Mouse (Mus musculus): ENCODE results near the gene Ralgapa2. TPM values are rescaled to one million over a fixed set of nuclear protein-coding genes. Genes with fewer than 3 reads are reported as not detected.

The Ralgapa2 gene
- polyA plus RNA-seq, 1 experiment from 2014 or later, result 11.8 TPM

- no peaks in the 10 kb centered on the region for H3K36me3 ChIP-seq (ENCODE audit: control insufficient read depth, insufficient read depth, low read length)
- WGBS, result 48% methylated on average over 1 of the region's 1 CpGs
- ATAC-seq (replicated peaks; ENCODE audit: low FRiP score) (no peak), DNase-seq (ENCODE audit: low spot score) (no peak)
- no peaks in the 10 kb centered on the region for H3K9me3 ChIP-seq (ENCODE audit: control insufficient read depth, low read length)
- H3K27me3 ChIP-seq (ENCODE audit: control insufficient read depth, insufficient read depth, low read length), result no peaks in the 10 kb centered on the region; the same call in 1 of the 2 replicates
- H3K4me2 ChIP-seq (ENCODE audit: low read depth, low read length, severe bottlenecking), result no peak overlapping the region
- H3K9ac ChIP-seq (ENCODE audit: low read length), result no peak overlapping the region
- no peak overlapping the region for H3K4me3 ChIP-seq (ENCODE audit: low read depth, low read length)
- peaks cover 8% of the 10 kb centered on the region; the same call in 1 of the 2 replicates for H3K4me1 ChIP-seq (replicated peaks; ENCODE audit: control insufficient read depth, insufficient read depth, low read length)
- no peak overlapping the region for H3K27ac ChIP-seq (ENCODE audit: low read depth, low read length)
Observed at GRCm38 (mm10) chr2:146326654-146327053, 185.5 kb downstream of the Ralgapa2 start.

- Histone ChIP-seq H3K36me3 (ENCODE audit: control insufficient read depth, insufficient read depth, low read length) (no peaks in the 10 kb centered on the region), H3K27me3 (ENCODE audit: control insufficient read depth, insufficient read depth, low read length) (no peaks in the 10 kb centered on the region; the same call in 1 of the 2 replicates), H3K4me3 (ENCODE audit: low read depth, low read length) (no peak overlapping the region), H3K4me2 (ENCODE audit: low read depth, low read length, severe bottlenecking) (peak overlapping the region; percentile 9; the same call in 1 of the 2 replicates), H3K9ac (ENCODE audit: low read length) (no peak overlapping the region), H3K4me1 (replicated peaks; ENCODE audit: control insufficient read depth, insufficient read depth, low read length) (no peaks in the 10 kb centered on the region; the same call in 1 of the 2 replicates), H3K9me3 (ENCODE audit: control insufficient read depth, low read length) (no peaks in the 10 kb centered on the region), H3K27ac (ENCODE audit: low read depth, low read length) (peak overlapping the region; percentile 81)
- 13% methylated on average over 15 of the region's 15 CpGs for WGBS
- DNase-seq (ENCODE audit: low spot score) (peak; percentile 78), ATAC-seq (replicated peaks; ENCODE audit: low FRiP score) (peak; percentile 89)
Observed at GRCm38 (mm10) chr2:146324907-146325715, 187.0 kb downstream of the Ralgapa2 start.

GRCm38 (mm10) chr2:146324140-146324906, 187.8 kb downstream of the Ralgapa2 start:
- Histone ChIP-seq H3K27ac (ENCODE audit: low read depth, low read length) (peak overlapping the region; percentile 81), H3K9ac (ENCODE audit: low read length) (no peak overlapping the region; the same call in 1 of the 2 replicates), H3K4me2 (ENCODE audit: low read depth, low read length, severe bottlenecking) (peak overlapping the region; percentile 16; the same call in 1 of the 2 replicates), H3K36me3 (ENCODE audit: control insufficient read depth, insufficient read depth, low read length) (no peaks in the 10 kb centered on the region), H3K4me3 (ENCODE audit: low read depth, low read length) (no peak overlapping the region), H3K9me3 (ENCODE audit: control insufficient read depth, low read length) (no peaks in the 10 kb centered on the region), H3K4me1 (replicated peaks; ENCODE audit: control insufficient read depth, insufficient read depth, low read length) (no peaks in the 10 kb centered on the region; the same call in 1 of the 2 replicates), H3K27me3 (ENCODE audit: control insufficient read depth, insufficient read depth, low read length) (no peaks in the 10 kb centered on the region; the same call in 1 of the 2 replicates)
- DNase-seq (ENCODE audit: low spot score) (no peak), ATAC-seq (replicated peaks; ENCODE audit: low FRiP score) (peak; percentile 70)
- WGBS, result 47% methylated on average over 3 of the region's 3 CpGs

GRCm38 (mm10) chr2:146323528-146323927, 188.6 kb downstream of the Ralgapa2 start:
- H3K4me2 ChIP-seq (ENCODE audit: low read depth, low read length, severe bottlenecking), result no peak overlapping the region
- 83% methylated on average over 4 of the region's 4 CpGs for WGBS
- H3K4me1 ChIP-seq (replicated peaks; ENCODE audit: control insufficient read depth, insufficient read depth, low read length), result no peaks in the 10 kb centered on the region; the same call in 1 of the 2 replicates
- H3K4me3 ChIP-seq (ENCODE audit: low read depth, low read length), result no peak overlapping the region
- no peaks in the 10 kb centered on the region for H3K9me3 ChIP-seq (ENCODE audit: control insufficient read depth, low read length)
- DNase-seq (ENCODE audit: low spot score) (no peak), ATAC-seq (replicated peaks; ENCODE audit: low FRiP score) (no peak)
- H3K27me3 ChIP-seq (ENCODE audit: control insufficient read depth, insufficient read depth, low read length), result no peaks in the 10 kb centered on the region; the same call in 1 of the 2 replicates
- no peak overlapping the region for H3K9ac ChIP-seq (ENCODE audit: low read length)
- H3K27ac ChIP-seq (ENCODE audit: low read depth, low read length), result no peak overlapping the region; the same call in 1 of the 2 replicates
- no peaks in the 10 kb centered on the region for H3K36me3 ChIP-seq (ENCODE audit: control insufficient read depth, insufficient read depth, low read length)

- H3K9me3 ChIP-seq (ENCODE audit: control insufficient read depth, low read length), result no peaks in the 10 kb centered on the region
- no peak for ATAC-seq (replicated peaks; ENCODE audit: low FRiP score)
- 73% methylated on average over 2 of the region's 2 CpGs for WGBS
Observed at GRCm38 (mm10) chr2:146322770-146323169, 189.4 kb downstream of the Ralgapa2 start.

GRCm38 (mm10) chr2:146322019-146322418, 190.1 kb downstream of the Ralgapa2 start:
- Histone ChIP-seq H3K36me3 (ENCODE audit: control insufficient read depth, insufficient read depth, low read length) (no peaks in the 10 kb centered on the region), H3K4me2 (ENCODE audit: low read depth, low read length, severe bottlenecking) (no peak overlapping the region), H3K27me3 (ENCODE audit: control insufficient read depth, insufficient read depth, low read length) (no peaks in the 10 kb centered on the region; the same call in 1 of the 2 replicates), H3K27ac (ENCODE audit: low read depth, low read length) (no peak overlapping the region), H3K4me1 (replicated peaks; ENCODE audit: control insufficient read depth, insufficient read depth, low read length) (no peaks in the 10 kb centered on the region; the same call in 1 of the 2 replicates), H3K4me3 (ENCODE audit: low read depth, low read length) (no peak overlapping the region), H3K9me3 (ENCODE audit: control insufficient read depth, low read length) (no peaks in the 10 kb centered on the region), H3K9ac (ENCODE audit: low read length) (no peak overlapping the region)
- no peak for DNase-seq (ENCODE audit: low spot score)
- 93% methylated on average over 2 of the region's 2 CpGs for WGBS
- ATAC-seq (replicated peaks; ENCODE audit: low FRiP score), result no peak

More at GRCm38 (mm10) chr2:146322770-146323169, 189.4 kb downstream of the Ralgapa2 start:
- Histone ChIP-seq H3K9ac (ENCODE audit: low read length) (no peak overlapping the region), H3K27ac (ENCODE audit: low read depth, low read length) (peak overlapping the region; percentile 25; the same call in 1 of the 2 replicates), H3K27me3 (ENCODE audit: control insufficient read depth, insufficient read depth, low read length) (no peaks in the 10 kb centered on the region; the same call in 1 of the 2 replicates), H3K4me1 (replicated peaks; ENCODE audit: control insufficient read depth, insufficient read depth, low read length) (no peaks in the 10 kb centered on the region; the same call in 1 of the 2 replicates), H3K4me3 (ENCODE audit: low read depth, low read length) (no peak overlapping the region), H3K36me3 (ENCODE audit: control insufficient read depth, insufficient read depth, low read length) (no peaks in the 10 kb centered on the region), H3K4me2 (ENCODE audit: low read depth, low read length, severe bottlenecking) (no peak overlapping the region)
- DNase-seq (ENCODE audit: low spot score), result no peak

GRCm38 (mm10) chr2:146320666-146321065, 191.5 kb downstream of the Ralgapa2 start:
- Histone ChIP-seq H3K4me3 (ENCODE audit: low read depth, low read length) (no peak overlapping the region), H3K36me3 (ENCODE audit: control insufficient read depth, insufficient read depth, low read length) (no peaks in the 10 kb centered on the region), H3K27ac (ENCODE audit: low read depth, low read length) (no peak overlapping the region)

GRCm38 (mm10) chr2:146314751-146315150, 197.4 kb downstream of the Ralgapa2 start:
- Histone ChIP-seq H3K27ac (ENCODE audit: low read depth, low read length) (no peak overlapping the region), H3K36me3 (ENCODE audit: control insufficient read depth, insufficient read depth, low read length) (no peaks in the 10 kb centered on the region), H3K9ac (ENCODE audit: low read length) (no peak overlapping the region), H3K9me3 (ENCODE audit: control insufficient read depth, low read length) (no peaks in the 10 kb centered on the region), H3K4me3 (ENCODE audit: low read depth, low read length) (no peak overlapping the region), H3K4me2 (ENCODE audit: low read depth, low read length, severe bottlenecking) (no peak overlapping the region), H3K27me3 (ENCODE audit: control insufficient read depth, insufficient read depth, low read length) (no peaks in the 10 kb centered on the region), H3K4me1 (replicated peaks; ENCODE audit: control insufficient read depth, insufficient read depth, low read length) (no peaks in the 10 kb centered on the region)
- 80% methylated on average over 5 of the region's 5 CpGs for WGBS
- DNase-seq (ENCODE audit: low spot score) (no peak), ATAC-seq (replicated peaks; ENCODE audit: low FRiP score) (no peak)

More at GRCm38 (mm10) chr2:146320666-146321065, 191.5 kb downstream of the Ralgapa2 start:
- H3K9me3 ChIP-seq (ENCODE audit: control insufficient read depth, low read length), result no peaks in the 10 kb centered on the region
- 97% methylated on average over 2 of the region's 2 CpGs for WGBS
- no peaks in the 10 kb centered on the region; the same call in 1 of the 2 replicates for H3K27me3 ChIP-seq (ENCODE audit: control insufficient read depth, insufficient read depth, low read length)
- DNase-seq (ENCODE audit: low spot score) (no peak), ATAC-seq (replicated peaks; ENCODE audit: low FRiP score) (no peak)
- no peak overlapping the region for H3K9ac ChIP-seq (ENCODE audit: low read length)
- no peaks in the 10 kb centered on the region; the same call in 1 of the 2 replicates for H3K4me1 ChIP-seq (replicated peaks; ENCODE audit: control insufficient read depth, insufficient read depth, low read length)
- H3K4me2 ChIP-seq (ENCODE audit: low read depth, low read length, severe bottlenecking), result no peak overlapping the region
